Mouse (Mus musculus) olfactory bulb, adult 2 months (tissue): ENCODE results near the gene Eps15. TPM values are rescaled to one million over a fixed set of nuclear protein-coding genes. Genes with fewer than 3 reads are reported as not detected.
A peak's percentile ranks its signal among the peaks of the same experiment; 100 is the strongest.

Experiments
- H3K27ac ChIP-seq: fragments of 200-500 bp; 2 replicates; pipeline ENCODE4 v1.5.1; 2012; ENCODE audit warnings: low read depth, low read length; ENCODE audit not compliant: insufficient read depth
- H3K4me1 ChIP-seq: fragments of 200-500 bp; 2 replicates; pipeline ENCODE4 v1.6.1; 2012; ENCODE audit warnings: low read length; ENCODE audit not compliant: control insufficient read depth, insufficient read depth
- H3K4me3 ChIP-seq: fragments of 200-500 bp; 2 replicates; pipeline ENCODE4 v1.5.1; 2012; ENCODE audit warnings: mild to moderate bottlenecking, low read depth, low read length, moderate library complexity; ENCODE audit not compliant: insufficient read depth
- CTCF ChIP-seq: fragments of 200-500 bp; IDR thresholded peaks from 2 replicates; pipeline ENCODE4 v1.5.1; 2012; ENCODE audit warnings: low read depth, mild to moderate bottlenecking, low read length, moderate library complexity; ENCODE audit not compliant: insufficient read depth
- POLR2A ChIP-seq: fragments of 200-500 bp; IDR thresholded peaks from 2 replicates; pipeline ENCODE4 v1.6.1; 2012; ENCODE audit warnings: mild to moderate bottlenecking, low read depth, low read length, moderate library complexity; ENCODE audit not compliant: insufficient read depth
- WGBS: fragments of 180-500 bp; shearing (Covaris S2); methylation state at CpG from one replicate; pipeline ENCODE4 v1.1.7; 2018; 5-methylcytosine and 5-hydroxymethylcytosine counted together
- polyA plus RNA-seq: library from polyadenylated mRNA; stranded (reverse); fragments of >200 nt; gene quantifications from 2 replicates; pipeline ENCODE4 v1.2.4, GENCODE M21; 2012; ENCODE audit warnings: low replicate concordance; ENCODE audit not compliant: missing spikeins, insufficient read depth, insufficient read length

Eps15 gene
- polyA plus RNA-seq, 1 experiment = not detected

- Histone ChIP-seq H3K4me3 (peak overlapping the region; percentile 68), H3K27ac (no peak overlapping the region), H3K4me1 (peaks cover 7% of the 10 kb centered on the region)
- WGBS = 5% methylated on average over 24 of the region's 24 CpGs
- TF ChIP-seq POLR2A = no peak
- no peak for TF ChIP-seq CTCF
Observed at GRCm38 (mm10) chr4:109407176-109407520, 127.1 kb downstream of the Eps15 start.

GRCm38 (mm10) chr4:109407701-109408485 is 127.8 kb downstream of the Eps15 start:
- Histone ChIP-seq H3K4me3 (no peak overlapping the region), H3K27ac (no peak overlapping the region), H3K4me1 (peaks cover 7% of the 10 kb centered on the region)
- TF ChIP-seq POLR2A = no peak
- TF ChIP-seq CTCF = no peak
- 80% methylated on average over 9 of the region's 9 CpGs for WGBS

GRCm38 (mm10) chr4:109410681-109411376 is 130.8 kb downstream of the Eps15 start:
- 81% methylated on average over 9 of the region's 9 CpGs for WGBS
- TF ChIP-seq CTCF (no peak), POLR2A (no peak)

GRCm38 (mm10) chr4:109411377-109411967 is 131.4 kb downstream of the Eps15 start:
- Histone ChIP-seq H3K4me1 (peaks cover 3% of the 10 kb centered on the region; the same call in 1 of the 2 replicates), H3K4me3 (no peak overlapping the region), H3K27ac (no peak overlapping the region)
- 93% methylated on average over 6 of the region's 6 CpGs for WGBS
- TF ChIP-seq CTCF (no peak), POLR2A (no peak)

More at GRCm38 (mm10) chr4:109410681-109411376, 130.8 kb downstream of the Eps15 start:
- Histone ChIP-seq H3K4me1 (peaks cover 7% of the 10 kb centered on the region), H3K4me3 (no peak overlapping the region), H3K27ac (no peak overlapping the region)

GRCm38 (mm10) chr4:109412233-109412632 is 132.2 kb downstream of the Eps15 start:
- Histone ChIP-seq H3K4me1 (0 out of 2 replicates have a peak, but pooled peaks cover 3% of the 10 kb centered on the region), H3K27ac (no peak overlapping the region), H3K4me3 (no peak overlapping the region)
- TF ChIP-seq CTCF (no peak), POLR2A (no peak)
- WGBS = 98% methylated on average over 5 of the region's 5 CpGs

GRCm38 (mm10) chr4:109417998-109418397 is 137.9 kb downstream of the Eps15 start:
- H3K4me1 ChIP-seq = no peaks in the 10 kb centered on the region
- TF ChIP-seq CTCF (no peak), POLR2A (no peak)
- 87% methylated on average over 1 of the region's 1 CpGs for WGBS
- no peak overlapping the region for H3K27ac ChIP-seq
- no peak overlapping the region for H3K4me3 ChIP-seq

- 42% methylated on average over 3 of the region's 3 CpGs for WGBS
- no peak overlapping the region for H3K4me3 ChIP-seq
- H3K27ac ChIP-seq = no peak overlapping the region
- TF ChIP-seq POLR2A = no peak
- TF ChIP-seq CTCF = no peak
- no peaks in the 10 kb centered on the region for H3K4me1 ChIP-seq
Observed at GRCm38 (mm10) chr4:109419017-109419416, 138.9 kb downstream of the Eps15 start.

- no peak for TF ChIP-seq POLR2A
- no peak for TF ChIP-seq CTCF
- Histone ChIP-seq H3K4me3 (no peak overlapping the region), H3K4me1 (no peaks in the 10 kb centered on the region), H3K27ac (no peak overlapping the region)
- WGBS = 91% methylated on average over 4 of the region's 4 CpGs
Observed at GRCm38 (mm10) chr4:109419563-109419962, 139.5 kb downstream of the Eps15 start.
